Mouse (Mus musculus) limb, embryonic 12.5 days (tissue): ENCODE data around the gene Ulk3. TPM values are rescaled to one million over a fixed set of nuclear protein-coding genes. Genes with fewer than 3 reads are reported as not detected.

Experiments used
- ATAC-seq: fragments of 200-750 bp; cut with Nextera tagmentation; 2 replicates; pipeline ENCODE4 v1.8.0; 2017; ENCODE audit warnings: low read depth, moderate TSS enrichment; ENCODE audit not compliant: insufficient number of reproducible peaks, insufficient read depth, low FRiP score, low TSS enrichment
- H3K27ac ChIP-seq: fragments of 300-500 bp; sonication (generic); 2 replicates; pipeline ENCODE4 v1.5.1; 2016; ENCODE audit warnings: mild to moderate bottlenecking, moderate library complexity
- H3K27me3 ChIP-seq: fragments of 300-500 bp; sonication (generic); 2 replicates; pipeline ENCODE4 v1.6.1; 2016; ENCODE audit warnings: mild to moderate bottlenecking, moderate library complexity
- H3K36me3 ChIP-seq: fragments of 300-500 bp; sonication (generic); 2 replicates; pipeline ENCODE4 v1.6.1; 2016; ENCODE audit warnings: mild to moderate bottlenecking, moderate library complexity
- H3K4me1 ChIP-seq: fragments of 300-500 bp; sonication (generic); replicated peaks from 2 replicates; pipeline ENCODE4 v1.6.1; 2016
- H3K4me2 ChIP-seq: fragments of 300-500 bp; sonication (generic); 2 replicates; pipeline ENCODE4 v1.6.1; 2016; ENCODE audit warnings: mild to moderate bottlenecking, moderate library complexity
- H3K4me3 ChIP-seq: fragments of 300-500 bp; sonication (generic); replicated peaks from 2 replicates; pipeline ENCODE4 v1.5.1; 2016; ENCODE audit warnings: mild to moderate bottlenecking
- H3K9ac ChIP-seq: fragments of 300-500 bp; sonication (generic); replicated peaks from 2 replicates; pipeline ENCODE4 v1.6.1; 2016; ENCODE audit warnings: mild to moderate bottlenecking, moderate library complexity
- H3K9me3 ChIP-seq: fragments of 300-500 bp; sonication (generic); 2 replicates; pipeline ENCODE4 v1.6.1; 2016; ENCODE audit warnings: mild to moderate bottlenecking, moderate library complexity
- WGBS: fragments of 180-500 bp; shearing (Covaris S2); methylation state at CpG from one replicate; pipeline ENCODE4 v1.1.7; 2016; 5-methylcytosine and 5-hydroxymethylcytosine counted together
- polyA plus RNA-seq: library from polyadenylated mRNA; unstranded; fragments of >200 nt; fragmentation: Nextera tagmentation; extraction: Ambion mirVana; gene quantifications from 2 replicates; pipeline ENCODE4 v1.2.1, GENCODE M21; 2016

Gene Ulk3
- polyA plus RNA-seq, 1 experiment from 2014 or later, result 17.5 TPM

- Histone ChIP-seq H3K36me3 (peaks cover 39% of the 10 kb centered on the region), H3K4me2 (no peak overlapping the region)
Observed at GRCm38 (mm10) chr9:57568500-57568899, 20.8 kb upstream of the Ulk3 start.

GRCm38 (mm10) chr9:57574397-57574796, 14.9 kb upstream of the Ulk3 start:
- Histone ChIP-seq H3K27me3 (no peaks in the 10 kb centered on the region), H3K4me2 (no peak overlapping the region), H3K27ac (no peak overlapping the region), H3K36me3 (peaks cover 55% of the 10 kb centered on the region), H3K9me3 (no peaks in the 10 kb centered on the region), H3K4me3 (no peak overlapping the region), H3K4me1 (no peaks in the 10 kb centered on the region), H3K9ac (no peak overlapping the region)
- no peak for ATAC-seq

More at GRCm38 (mm10) chr9:57568500-57568899, 20.8 kb upstream of the Ulk3 start:
- H3K27ac ChIP-seq, result no peak overlapping the region
- peaks cover 23% of the 10 kb centered on the region for H3K4me1 ChIP-seq
- no peak overlapping the region; the same call in 1 of the 2 replicates for H3K9ac ChIP-seq
- H3K4me3 ChIP-seq, result no peak overlapping the region
- no peak for ATAC-seq
- 95% methylated on average over 6 of the region's 6 CpGs for WGBS
- no peaks in the 10 kb centered on the region for H3K27me3 ChIP-seq
- no peaks in the 10 kb centered on the region for H3K9me3 ChIP-seq

- H3K9me3 ChIP-seq, result no peaks in the 10 kb centered on the region
- H3K27ac ChIP-seq, result no peak overlapping the region
- no peak overlapping the region for H3K9ac ChIP-seq
- WGBS, result 88% methylated on average over 3 of the region's 3 CpGs
- no peaks in the 10 kb centered on the region for H3K4me1 ChIP-seq
- H3K36me3 ChIP-seq, result peaks cover 61% of the 10 kb centered on the region
- no peak for ATAC-seq
- H3K27me3 ChIP-seq, result no peaks in the 10 kb centered on the region
- H3K4me3 ChIP-seq, result no peak overlapping the region
- no peak overlapping the region for H3K4me2 ChIP-seq
Observed at GRCm38 (mm10) chr9:57575577-57575976, 13.7 kb upstream of the Ulk3 start.

GRCm38 (mm10) chr9:57577144-57577849, 12.0 kb upstream of the Ulk3 start:
- H3K27ac ChIP-seq, result no peak overlapping the region
- peaks cover 65% of the 10 kb centered on the region for H3K36me3 ChIP-seq
- H3K4me3 ChIP-seq, result no peak overlapping the region
- H3K27me3 ChIP-seq, result no peaks in the 10 kb centered on the region
- H3K4me2 ChIP-seq, result no peak overlapping the region
- no peaks in the 10 kb centered on the region for H3K9me3 ChIP-seq
- ATAC-seq, result no peak
- H3K4me1 ChIP-seq, result no peaks in the 10 kb centered on the region
- WGBS, result 75% methylated on average over 6 of the region's 6 CpGs
- H3K9ac ChIP-seq, result no peak overlapping the region

- Histone ChIP-seq H3K27me3 (no peaks in the 10 kb centered on the region; the same call in 1 of the 2 replicates), H3K9me3 (no peaks in the 10 kb centered on the region), H3K9ac (no peak overlapping the region), H3K4me2 (no peak overlapping the region), H3K27ac (no peak overlapping the region), H3K4me3 (no peak overlapping the region), H3K4me1 (peaks cover 11% of the 10 kb centered on the region), H3K36me3 (peaks cover 74% of the 10 kb centered on the region)
- ATAC-seq, result no peak
- WGBS, result 89% methylated on average over 3 of the region's 3 CpGs
Observed at GRCm38 (mm10) chr9:57584991-57585390, 4.3 kb upstream of the Ulk3 start.

- no peaks in the 10 kb centered on the region; the same call in 1 of the 2 replicates for H3K27me3 ChIP-seq
- H3K27ac ChIP-seq, result no peak overlapping the region
- no peaks in the 10 kb centered on the region for H3K9me3 ChIP-seq
- no peak for ATAC-seq
- WGBS, result 35% methylated on average over 5 of the region's 5 CpGs
- H3K36me3 ChIP-seq, result peaks cover 54% of the 10 kb centered on the region
- H3K9ac ChIP-seq, result no peak overlapping the region
- H3K4me2 ChIP-seq, result peak overlapping the region; percentile 91
- peak overlapping the region; percentile 76 for H3K4me3 ChIP-seq
- peaks cover 19% of the 10 kb centered on the region for H3K4me1 ChIP-seq
Observed at GRCm38 (mm10) chr9:57590726-57591125, 1.5 kb downstream of the Ulk3 start.

GRCm38 (mm10) chr9:57593454-57594173, 4.4 kb downstream of the Ulk3 start:
- peaks cover 35% of the 10 kb centered on the region for H3K36me3 ChIP-seq
- H3K4me2 ChIP-seq, result no peak overlapping the region
- no peak overlapping the region for H3K4me3 ChIP-seq
- 0 out of 2 replicates have a peak overlapping the region, but pooled peaks have one; percentile 8 for H3K9ac ChIP-seq
- ATAC-seq, result no peak
- 65% methylated on average over 12 of the region's 12 CpGs for WGBS
- H3K9me3 ChIP-seq, result no peaks in the 10 kb centered on the region
- H3K27me3 ChIP-seq, result no peaks in the 10 kb centered on the region; the same call in 1 of the 2 replicates
- no peak overlapping the region for H3K27ac ChIP-seq
- peaks cover 18% of the 10 kb centered on the region for H3K4me1 ChIP-seq

- H3K4me1 ChIP-seq, result peaks cover 13% of the 10 kb centered on the region
- no peak overlapping the region for H3K9ac ChIP-seq
- no peak overlapping the region for H3K4me2 ChIP-seq
- ATAC-seq, result no peak
- no peak overlapping the region for H3K4me3 ChIP-seq
- H3K9me3 ChIP-seq, result no peaks in the 10 kb centered on the region
- WGBS, result 78% methylated on average over 9 of the region's 9 CpGs
- H3K27me3 ChIP-seq, result no peaks in the 10 kb centered on the region; the same call in 1 of the 2 replicates
- H3K36me3 ChIP-seq, result peaks cover 35% of the 10 kb centered on the region
- no peak overlapping the region for H3K27ac ChIP-seq
Observed at GRCm38 (mm10) chr9:57594174-57594509, 4.9 kb downstream of the Ulk3 start.

GRCm38 (mm10) chr9:57597265-57597664, 8.0 kb downstream of the Ulk3 start:
- H3K36me3 ChIP-seq, result peaks cover 33% of the 10 kb centered on the region
- no peak overlapping the region for H3K27ac ChIP-seq
- no peak overlapping the region for H3K4me2 ChIP-seq
- H3K9me3 ChIP-seq, result no peaks in the 10 kb centered on the region
- no peak overlapping the region for H3K4me3 ChIP-seq
- 87% methylated on average over 8 of the region's 8 CpGs for WGBS
- no peak for ATAC-seq
- no peaks in the 10 kb centered on the region for H3K27me3 ChIP-seq
- H3K4me1 ChIP-seq, result peaks cover 8% of the 10 kb centered on the region
- no peak overlapping the region for H3K9ac ChIP-seq

- Histone ChIP-seq H3K27me3 (no peaks in the 10 kb centered on the region), H3K27ac (no peak overlapping the region), H3K4me3 (no peak overlapping the region), H3K4me2 (no peak overlapping the region), H3K4me1 (peaks cover 8% of the 10 kb centered on the region), H3K9me3 (no peaks in the 10 kb centered on the region), H3K36me3 (peaks cover 26% of the 10 kb centered on the region), H3K9ac (0 out of 2 replicates have a peak overlapping the region, but pooled peaks have one; percentile 18)
- WGBS, result 30% methylated on average over 4 of the region's 4 CpGs
- no peak for ATAC-seq
Observed at GRCm38 (mm10) chr9:57597929-57598382, 8.7 kb downstream of the Ulk3 start.

- Histone ChIP-seq H3K36me3 (peaks cover 15% of the 10 kb centered on the region), H3K4me3 (no peak overlapping the region), H3K27ac (no peak overlapping the region), H3K27me3 (peaks cover 3% of the 10 kb centered on the region; the same call in 1 of the 2 replicates), H3K9ac (no peak overlapping the region), H3K4me2 (no peak overlapping the region), H3K4me1 (peaks cover 8% of the 10 kb centered on the region), H3K9me3 (no peaks in the 10 kb centered on the region)
- ATAC-seq, result no peak
- 50% methylated on average over 8 of the region's 8 CpGs for WGBS
Observed at GRCm38 (mm10) chr9:57598851-57599563, 9.8 kb downstream of the Ulk3 start.
